Mouse (Mus musculus) forebrain, embryonic 13.5 days (tissue): Measurements from ENCODE around the gene Fmod. TPM values are rescaled to one million over a fixed set of nuclear protein-coding genes. Genes with fewer than 3 reads are reported as not detected.

Experiments
- ATAC-seq: fragments of 200-750 bp; cut with Nextera tagmentation; 2 replicates; pipeline ENCODE4 v1.8.0; 2017
- H3K27ac ChIP-seq: fragments of 300-500 bp; sonication (generic); 2 replicates; pipeline ENCODE4 v1.5.1; 2015; ENCODE audit warnings: inconsistent platforms, mild to moderate bottlenecking, moderate library complexity
- H3K27me3 ChIP-seq: fragments of 300-500 bp; sonication (generic); 2 replicates; pipeline ENCODE4 v1.6.1; 2015; ENCODE audit warnings: mild to moderate bottlenecking, inconsistent platforms
- H3K36me3 ChIP-seq: fragments of 300-500 bp; sonication (generic); 2 replicates; pipeline ENCODE4 v1.6.1; 2015; ENCODE audit warnings: mild to moderate bottlenecking, inconsistent platforms; ENCODE audit not compliant: poor library complexity, severe bottlenecking
- H3K4me1 ChIP-seq: fragments of 300-500 bp; sonication (generic); 2 replicates; pipeline ENCODE4 v1.6.1; 2015; ENCODE audit warnings: inconsistent platforms
- H3K4me2 ChIP-seq: fragments of 300-500 bp; sonication (generic); 2 replicates; pipeline ENCODE4 v1.6.1; 2015; ENCODE audit warnings: inconsistent platforms, mild to moderate bottlenecking, moderate library complexity
- H3K4me3 ChIP-seq: fragments of 300-500 bp; sonication (generic); 2 replicates; pipeline ENCODE4 v1.5.1; 2015; ENCODE audit warnings: mild to moderate bottlenecking, inconsistent platforms
- H3K9ac ChIP-seq: fragments of 300-500 bp; sonication (generic); 2 replicates; pipeline ENCODE4 v1.6.1; 2015; ENCODE audit warnings: mild to moderate bottlenecking, inconsistent platforms
- H3K9me3 ChIP-seq: fragments of 300-500 bp; sonication (generic); replicated peaks from 2 replicates; pipeline ENCODE4 v1.6.1; 2016; ENCODE audit warnings: inconsistent platforms
- WGBS: fragments of 180-500 bp; shearing (Covaris S2); methylation state at CpG from one replicate; pipeline ENCODE4 v1.1.7; 2015; 5-methylcytosine and 5-hydroxymethylcytosine counted together
- polyA plus RNA-seq: library from polyadenylated mRNA; unstranded; fragments of >200 nt; fragmentation: Nextera tagmentation; extraction: Ambion mirVana; gene quantifications from 2 replicates; pipeline ENCODE4 v1.2.1, GENCODE M21; 2015

Fmod gene
- polyA plus RNA-seq, 1 experiment from 2014 or later = 1.6 TPM

- no peak for ATAC-seq
- Histone ChIP-seq H3K9ac (0 out of 2 replicates have a peak overlapping the region, but pooled peaks have one; percentile 27), H3K36me3 (no peaks in the 10 kb centered on the region), H3K4me1 (peaks cover 94% of the 10 kb centered on the region), H3K4me3 (no peak overlapping the region), H3K27me3 (no peaks in the 10 kb centered on the region), H3K27ac (peak overlapping the region; percentile 51), H3K4me2 (0 out of 2 replicates have a peak overlapping the region, but pooled peaks have one; percentile 12), H3K9me3 (no peaks in the 10 kb centered on the region)
- whole genome bisulfite sequencing = 12% methylated on average over 8 of the region's 8 CpGs
Measured at GRCm38 (mm10) chr1:134067143-134067619, 30.1 kb downstream of the Fmod start.

DNA sequence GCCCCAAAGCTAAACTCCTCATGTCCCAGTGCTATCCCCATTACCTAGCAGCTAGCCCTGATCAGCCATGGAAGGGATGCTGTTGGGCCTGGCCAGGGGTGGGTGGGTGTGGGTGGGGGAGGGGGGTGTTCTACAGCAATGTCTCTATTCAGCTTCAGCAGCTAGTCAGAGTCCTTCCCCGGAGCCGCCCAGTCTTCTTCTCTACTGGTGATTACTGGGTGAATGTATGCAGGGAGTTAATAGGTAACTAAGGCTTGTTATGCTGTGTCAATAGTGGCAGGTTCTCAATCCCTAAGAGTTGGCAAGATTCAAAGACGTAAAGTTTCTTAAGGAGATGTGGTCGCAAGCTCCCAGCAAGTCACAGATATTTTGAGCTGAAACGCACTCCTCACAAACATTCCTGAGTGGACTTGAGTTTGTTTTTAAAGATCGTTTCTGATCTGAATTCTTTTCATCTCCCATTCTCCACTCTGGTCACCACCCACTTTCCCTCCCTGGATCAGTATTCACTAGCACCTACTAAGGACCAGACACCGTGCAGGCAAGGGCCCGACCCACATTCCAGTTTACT is 33.1 kb downstream of the Fmod start:
- Histone ChIP-seq H3K9me3 (no peaks in the 10 kb centered on the region), H3K9ac (no peak overlapping the region), H3K36me3 (peaks cover 9% of the 10 kb centered on the region), H3K4me3 (no peak overlapping the region), H3K4me2 (no peak overlapping the region), H3K4me1 (peaks cover 91% of the 10 kb centered on the region), H3K27ac (peak overlapping the region; percentile 92), H3K27me3 (no peaks in the 10 kb centered on the region)
- no peak for ATAC-seq
- WGBS = 54% methylated on average over 8 of the region's 8 CpGs

DNA sequence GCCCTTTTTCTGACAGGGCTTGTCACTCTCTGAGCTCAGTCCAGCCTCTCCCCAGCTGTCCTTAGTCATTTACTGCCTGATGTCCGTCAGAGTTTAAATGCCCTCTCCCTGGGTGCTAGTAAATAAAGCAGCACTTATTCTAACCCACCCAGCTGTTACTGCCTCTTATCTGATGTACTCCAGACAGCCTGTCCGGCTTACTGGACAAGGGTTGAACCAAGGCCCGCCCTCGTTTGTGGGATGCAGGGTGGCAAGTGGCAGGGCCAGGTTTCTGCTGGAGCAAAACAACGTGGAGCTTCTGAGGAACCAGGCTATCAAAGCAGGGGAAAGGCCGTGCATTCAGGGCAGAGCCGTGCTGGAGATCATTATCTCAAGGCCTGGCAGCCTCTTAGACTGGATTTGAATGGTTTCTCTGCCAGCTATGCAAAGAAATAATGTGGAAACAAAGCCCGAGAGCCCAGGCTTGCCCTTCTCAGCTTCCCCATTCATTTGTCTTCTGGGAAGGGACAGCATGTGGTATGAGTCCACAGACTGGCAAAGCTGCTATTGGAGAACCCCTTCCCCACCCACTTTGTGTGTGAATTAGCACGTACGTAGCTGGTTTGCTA is 34.5 kb downstream of the Fmod start:
- peak overlapping the region; percentile 34; the same call in 1 of the 2 replicates for H3K9ac ChIP-seq
- peaks cover 92% of the 10 kb centered on the region for H3K4me1 ChIP-seq
- 7% methylated on average over 10 of the region's 10 CpGs for WGBS

GRCm38 (mm10) chr1:134073061-134073564 is 36.1 kb downstream of the Fmod start:
- 85% methylated on average over 6 of the region's 6 CpGs for WGBS
- H3K9me3 ChIP-seq = no peaks in the 10 kb centered on the region
- H3K4me3 ChIP-seq = no peak overlapping the region
- no peak for ATAC-seq
- peak overlapping the region; percentile 3; the same call in 1 of the 2 replicates for H3K4me2 ChIP-seq
- H3K4me1 ChIP-seq = peaks cover 92% of the 10 kb centered on the region
- H3K27me3 ChIP-seq = no peaks in the 10 kb centered on the region
- H3K27ac ChIP-seq = peak overlapping the region; percentile 92
- H3K9ac ChIP-seq = no peak overlapping the region
- H3K36me3 ChIP-seq = peaks cover 30% of the 10 kb centered on the region

More for the DNA sequence above, 34.5 kb downstream of the Fmod start:
- H3K9me3 ChIP-seq = no peaks in the 10 kb centered on the region
- H3K27me3 ChIP-seq = no peaks in the 10 kb centered on the region
- ATAC-seq = peak; percentile 55
- peaks cover 22% of the 10 kb centered on the region for H3K36me3 ChIP-seq
- H3K4me2 ChIP-seq = no peak overlapping the region; the same call in 1 of the 2 replicates
- H3K4me3 ChIP-seq = no peak overlapping the region
- peak overlapping the region; percentile 92 for H3K27ac ChIP-seq

GRCm38 (mm10) chr1:134073658-134074057 is 36.6 kb downstream of the Fmod start:
- ATAC-seq = no peak
- Histone ChIP-seq H3K9me3 (no peaks in the 10 kb centered on the region), H3K27me3 (no peaks in the 10 kb centered on the region), H3K27ac (peak overlapping the region; percentile 92; the same call in 1 of the 2 replicates), H3K4me3 (no peak overlapping the region), H3K9ac (no peak overlapping the region), H3K36me3 (peaks cover 30% of the 10 kb centered on the region), H3K4me1 (peaks cover 90% of the 10 kb centered on the region), H3K4me2 (peak overlapping the region; percentile 88; the same call in 1 of the 2 replicates)
- WGBS = 70% methylated on average over 1 of the region's 1 CpGs

DNA sequence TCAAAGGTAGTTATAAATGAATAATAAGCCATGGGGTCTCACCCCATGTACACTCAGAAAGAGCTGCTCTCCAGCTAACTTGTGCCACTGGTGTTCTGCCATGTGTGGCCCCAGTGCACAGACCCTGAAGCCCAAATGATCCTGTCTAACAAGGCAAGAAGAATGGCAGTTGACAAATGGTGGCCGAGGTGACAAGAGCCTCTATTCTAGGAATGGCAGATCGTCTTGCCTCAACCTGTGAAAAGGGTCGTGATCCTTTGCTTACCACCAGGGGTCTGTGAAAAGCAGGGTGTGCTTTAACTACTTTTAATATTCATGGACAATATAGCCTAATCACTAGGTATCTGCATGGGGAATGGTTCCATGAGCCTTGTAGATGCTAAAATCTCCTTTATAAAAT is 37.1 kb downstream of the Fmod start:
- H3K4me3 ChIP-seq = 0 out of 2 replicates have a peak overlapping the region, but pooled peaks have one; percentile 90
- H3K27me3 ChIP-seq = no peaks in the 10 kb centered on the region
- ATAC-seq = no peak
- H3K27ac ChIP-seq = peak overlapping the region; percentile 61; the same call in 1 of the 2 replicates
- H3K9me3 ChIP-seq = no peaks in the 10 kb centered on the region
- H3K36me3 ChIP-seq = peaks cover 30% of the 10 kb centered on the region
- H3K9ac ChIP-seq = no peak overlapping the region
- peak overlapping the region; percentile 88 for H3K4me2 ChIP-seq
- WGBS = 53% methylated on average over 3 of the region's 3 CpGs
- peaks cover 89% of the 10 kb centered on the region for H3K4me1 ChIP-seq

DNA sequence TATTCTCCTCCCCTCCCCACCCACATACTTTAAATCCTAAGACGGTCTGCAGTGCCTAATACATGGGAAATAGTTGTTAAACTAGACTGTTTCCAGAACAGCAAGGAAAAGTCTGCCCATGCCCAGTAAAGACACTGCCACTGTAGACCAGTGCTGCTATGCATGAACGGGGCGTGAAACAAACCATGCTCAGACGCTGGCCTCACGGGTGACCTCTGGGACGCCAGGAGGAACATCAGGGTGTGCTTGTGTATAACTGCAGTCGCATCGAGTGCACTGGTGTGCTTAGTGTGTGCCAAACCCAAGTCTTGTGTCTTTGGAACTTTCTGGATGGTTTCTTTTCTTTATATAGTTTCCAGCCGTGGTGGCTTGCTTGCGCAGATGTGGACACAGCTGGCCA is 37.6 kb downstream of the Fmod start:
- peaks cover 30% of the 10 kb centered on the region for H3K36me3 ChIP-seq
- H3K9ac ChIP-seq = no peak overlapping the region; the same call in 1 of the 2 replicates
- H3K9me3 ChIP-seq = no peaks in the 10 kb centered on the region
- peak overlapping the region; percentile 88 for H3K4me2 ChIP-seq
- peaks cover 89% of the 10 kb centered on the region for H3K4me1 ChIP-seq
- no peaks in the 10 kb centered on the region for H3K27me3 ChIP-seq
- WGBS = 89% methylated on average over 10 of the region's 10 CpGs
- no peak for ATAC-seq
- peak overlapping the region; percentile 90 for H3K4me3 ChIP-seq
- peak overlapping the region; percentile 61 for H3K27ac ChIP-seq

DNA sequence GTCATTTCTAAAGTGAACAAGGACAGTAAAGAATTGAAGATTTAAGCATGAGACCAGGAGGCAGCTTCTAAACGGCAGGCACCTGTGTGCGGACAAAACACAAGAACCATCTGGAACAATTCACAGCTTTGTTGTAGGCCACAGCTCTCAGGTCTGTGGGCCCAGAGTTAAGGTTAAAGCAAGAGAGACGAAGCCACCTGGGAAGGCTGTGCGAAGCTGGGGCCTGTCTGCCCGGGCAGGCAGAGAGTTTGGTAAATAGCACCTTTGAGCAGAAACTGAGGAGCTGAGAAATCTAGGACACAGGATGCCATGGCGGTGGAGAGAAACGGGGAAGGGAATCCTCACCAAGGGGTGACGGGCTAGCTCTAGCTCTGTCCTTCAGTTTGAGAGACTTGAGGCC is 38.5 kb downstream of the Fmod start:
- H3K27ac ChIP-seq = peak overlapping the region; percentile 84
- no peaks in the 10 kb centered on the region for H3K27me3 ChIP-seq
- peak overlapping the region; percentile 88 for H3K4me2 ChIP-seq
- ATAC-seq = no peak
- WGBS = 82% methylated on average over 8 of the region's 8 CpGs
- peak overlapping the region; percentile 90 for H3K4me3 ChIP-seq
- peak overlapping the region; percentile 95 for H3K9ac ChIP-seq
- no peaks in the 10 kb centered on the region for H3K9me3 ChIP-seq
- H3K4me1 ChIP-seq = peaks cover 89% of the 10 kb centered on the region
- H3K36me3 ChIP-seq = peaks cover 30% of the 10 kb centered on the region

DNA sequence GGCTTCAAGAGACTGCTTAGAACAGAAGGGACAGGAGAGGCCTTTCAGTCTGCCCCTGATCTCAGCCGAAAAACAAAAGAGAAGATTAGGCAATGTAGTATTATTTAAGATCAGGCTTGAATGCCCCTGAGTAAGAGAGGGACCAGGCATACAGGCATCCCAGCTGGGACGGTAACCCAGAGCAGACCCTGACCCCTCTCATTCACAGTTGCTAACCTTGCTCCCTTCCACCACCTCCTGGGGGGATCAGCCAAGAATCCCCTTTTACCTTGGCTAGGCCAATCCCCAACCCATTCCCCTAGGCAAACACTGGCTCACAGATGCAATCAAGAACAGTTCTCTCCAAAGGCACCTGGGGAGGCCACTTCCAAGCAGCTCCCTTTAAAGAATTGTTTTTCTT is 39.7 kb downstream of the Fmod start:
- Histone ChIP-seq H3K36me3 (peaks cover 30% of the 10 kb centered on the region), H3K4me1 (peaks cover 77% of the 10 kb centered on the region)

DNA sequence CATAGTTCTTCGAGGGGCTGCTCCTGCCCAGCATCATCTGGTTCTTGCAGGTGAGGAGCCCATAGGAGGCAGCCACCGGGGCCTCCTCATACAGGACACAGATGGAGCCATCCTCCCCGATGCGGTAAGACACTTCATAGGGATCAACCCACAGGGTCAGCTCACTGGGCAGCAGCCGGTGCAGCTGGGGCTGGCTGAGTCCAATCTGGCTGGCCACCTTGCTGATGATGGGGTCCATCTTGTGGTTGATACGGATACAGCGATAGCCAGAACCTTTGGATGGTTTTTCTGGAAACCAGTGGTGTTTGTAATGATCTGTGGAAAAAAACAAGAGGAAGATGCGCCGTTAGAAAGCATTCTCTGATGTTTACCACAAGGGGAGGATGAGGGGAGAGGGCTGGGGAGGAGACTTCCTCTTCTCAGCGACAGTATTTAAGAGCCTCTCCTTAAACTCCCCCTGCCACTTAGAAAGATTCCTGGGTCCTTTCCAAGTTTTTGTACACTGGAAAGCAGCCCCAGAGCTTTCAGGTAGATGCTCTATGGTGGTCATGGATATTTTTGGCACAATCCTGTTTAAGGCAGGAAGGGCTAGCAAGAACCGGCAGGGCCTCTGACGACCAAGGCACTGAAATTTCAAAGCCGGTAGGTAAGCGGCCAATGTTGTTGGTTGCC is 40.5 kb downstream of the Fmod start:
- H3K4me2 ChIP-seq = peak overlapping the region; percentile 88
- H3K27ac ChIP-seq = peak overlapping the region; percentile 84
- ATAC-seq = no peak
- H3K9ac ChIP-seq = peak overlapping the region; percentile 95
- peaks cover 70% of the 10 kb centered on the region for H3K4me1 ChIP-seq
- H3K4me3 ChIP-seq = peak overlapping the region; percentile 90
- WGBS = 12% methylated on average over 14 of the region's 14 CpGs
- H3K36me3 ChIP-seq = peaks cover 30% of the 10 kb centered on the region
- no peaks in the 10 kb centered on the region for H3K9me3 ChIP-seq
- no peaks in the 10 kb centered on the region for H3K27me3 ChIP-seq

More for the DNA sequence above, 39.7 kb downstream of the Fmod start:
- H3K27ac ChIP-seq = peak overlapping the region; percentile 84
- 6% methylated on average over 2 of the region's 2 CpGs for WGBS
- no peaks in the 10 kb centered on the region for H3K9me3 ChIP-seq
- H3K4me3 ChIP-seq = peak overlapping the region; percentile 90
- peak overlapping the region; percentile 95 for H3K9ac ChIP-seq
- H3K4me2 ChIP-seq = peak overlapping the region; percentile 88
- no peaks in the 10 kb centered on the region for H3K27me3 ChIP-seq
- no peak for ATAC-seq

GRCm38 (mm10) chr1:134078061-134078795 is 41.2 kb downstream of the Fmod start:
- H3K4me2 ChIP-seq = peak overlapping the region; percentile 88
- peaks cover 30% of the 10 kb centered on the region for H3K36me3 ChIP-seq
- no peaks in the 10 kb centered on the region for H3K9me3 ChIP-seq
- no peaks in the 10 kb centered on the region for H3K27me3 ChIP-seq
- peak; percentile 5 for ATAC-seq
- peaks cover 72% of the 10 kb centered on the region for H3K4me1 ChIP-seq
- H3K4me3 ChIP-seq = peak overlapping the region; percentile 90
- H3K27ac ChIP-seq = peak overlapping the region; percentile 84
- 4% methylated on average over 19 of the region's 19 CpGs for WGBS
- peak overlapping the region; percentile 95 for H3K9ac ChIP-seq
